Mouse (Mus musculus) erythroblast, adult 5-6 weeks (primary cell): ENCODE data around the gene Atp13a1. TPM values are rescaled to one million over a fixed set of nuclear protein-coding genes. Genes with fewer than 3 reads are reported as not detected.

Experiments
- ATAC-seq: replicated peaks from 2 replicates; pipeline ENCODE4 v1.8.0; 2016; ENCODE audit warnings: moderate number of reproducible peaks, mild to moderate bottlenecking, moderate TSS enrichment, inconsistent platforms; ENCODE audit not compliant: poor library complexity, low FRiP score, severe bottlenecking
- total RNA-seq, 2 experiments: library from RNA; stranded (forward) in 1 of 2; stranded (reverse) in 1 of 2; fragments of 150-400 nt in 1 of 2; fragments of 200-764, 138-1000 nt in 1 of 2; gene quantifications; 2 replicates each; pipeline versions ENCODE4 v1.2.3 to v1.2.4; 2015 to 2017; ENCODE audit warnings: low replicate concordance in 2 of 2

Atp13a1 gene
- total RNA-seq (2015; ENCODE audit: low replicate concordance) (9.2 and 9.4 TPM in 2 replicates), total RNA-seq (2017; ENCODE audit: low replicate concordance) (3.7 and 3.9 TPM in 2 replicates)

GRCm38 (mm10) chr8:69790773-69791367, at the start of gene Atp13a1, which contains the start of gene Zfp866:
Gene Atp13a1, plus strand, starts transcription at chr8:69791163.
Gene Zfp866, minus strand, starts transcription at chr8:69791178.
- peak; percentile 96 for ATAC-seq

DNA sequence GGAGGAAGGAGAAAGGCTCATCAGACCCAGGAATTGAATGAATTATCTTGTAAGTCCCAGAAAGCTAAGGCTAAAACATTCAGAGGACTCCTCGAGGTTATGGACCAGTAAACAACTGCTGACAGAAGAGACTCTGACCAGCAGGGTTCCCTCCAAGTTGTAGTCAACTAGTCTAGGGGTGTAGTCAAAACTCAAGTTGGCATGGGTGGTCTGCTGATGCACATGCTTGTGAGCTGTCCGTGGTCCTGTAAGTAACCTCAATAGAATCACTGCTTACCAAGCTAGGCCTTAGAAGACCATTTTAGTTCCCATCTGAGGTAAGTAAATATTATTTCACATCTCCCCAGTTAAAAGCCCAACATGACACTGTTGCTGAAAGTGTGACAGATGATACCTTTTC, 49.7 kb upstream of the Atp13a1 start:
- no peak for ATAC-seq

GRCm38 (mm10) chr8:69749544-69750454, 41.2 kb upstream of the Atp13a1 start, which contains the start of gene Zfp963:
Gene Zfp963, minus strand, starts transcription at chr8:69749970.
- ATAC-seq: peak; percentile 94

DNA sequence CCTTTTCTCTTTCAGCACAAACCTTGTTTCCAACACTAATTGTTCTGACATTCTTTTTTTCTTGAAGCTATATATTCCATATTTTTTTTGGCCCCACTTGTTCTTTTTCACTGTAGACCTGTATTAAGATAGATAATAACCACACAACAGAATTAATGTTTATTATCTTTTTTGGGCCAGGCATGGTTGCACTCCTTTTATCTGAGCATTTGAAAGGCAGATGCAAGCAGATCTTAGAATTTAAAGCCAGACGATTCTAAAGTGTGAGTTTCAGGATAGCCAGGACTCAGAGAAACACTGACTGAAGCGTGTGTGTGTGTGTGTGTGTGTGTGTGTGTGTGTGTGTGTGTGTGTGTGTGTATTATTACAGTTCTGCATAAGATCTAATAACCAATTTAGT, 38.5 kb upstream of the Atp13a1 start:
- no peak for ATAC-seq

- no peak for ATAC-seq
Observed at GRCm38 (mm10) chr8:69758316-69758715, 32.6 kb upstream of the Atp13a1 start.

GRCm38 (mm10) chr8:69761814-69762445, 29.0 kb upstream of the Atp13a1 start:
- no peak for ATAC-seq

GRCm38 (mm10) chr8:69771221-69771620, 19.7 kb upstream of the Atp13a1 start:
- ATAC-seq: no peak

DNA sequence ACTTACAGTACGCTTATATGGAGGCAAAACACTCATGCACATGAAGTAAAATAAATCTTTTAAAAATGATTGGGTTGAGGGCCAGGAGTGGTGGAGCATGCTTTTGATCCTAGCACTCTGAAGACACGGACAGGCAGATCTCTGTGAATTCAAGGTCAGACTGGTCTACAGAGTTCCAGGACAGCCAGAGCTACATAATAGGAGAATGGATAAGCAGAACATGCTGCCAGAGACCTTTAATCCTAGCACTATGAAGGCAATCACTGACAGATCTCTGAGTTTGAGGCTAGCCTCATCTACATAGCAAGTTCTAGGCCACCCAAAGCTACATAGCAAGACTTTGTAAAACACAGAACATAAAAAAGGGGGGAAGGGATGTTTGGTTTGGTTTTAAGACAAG, 18.9 kb upstream of the Atp13a1 start:
- ATAC-seq: no peak

GRCm38 (mm10) chr8:69774503-69775148, 16.3 kb upstream of the Atp13a1 start, which contains the start of gene Gm20422:
Gene Gm20422, minus strand, starts transcription at chr8:69774886.
- peak; percentile 99 for ATAC-seq

DNA sequence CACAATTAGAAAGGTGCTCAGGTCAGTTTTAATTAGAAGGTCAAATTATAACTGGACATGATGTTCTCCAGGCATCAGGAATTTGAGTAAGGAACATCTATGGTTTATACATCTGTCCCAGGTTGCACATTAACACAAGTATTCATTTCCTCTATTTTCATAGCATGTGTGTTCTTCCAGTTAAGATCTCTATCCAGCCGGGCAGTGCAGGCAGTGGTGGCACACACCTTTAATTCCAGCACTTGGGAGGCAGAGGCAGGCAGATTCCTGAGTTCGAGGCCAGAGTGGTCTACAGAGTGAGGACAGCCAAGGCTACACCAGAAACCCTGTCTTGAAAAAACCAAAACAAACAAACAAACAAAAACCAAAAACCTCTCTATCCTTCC, 15.8 kb upstream of the Atp13a1 start:
- ATAC-seq: peak; percentile 17; the same call in 1 of the 2 replicates

GRCm38 (mm10) chr8:69777111-69777510, 13.9 kb upstream of the Atp13a1 start:
- no peak for ATAC-seq

DNA sequence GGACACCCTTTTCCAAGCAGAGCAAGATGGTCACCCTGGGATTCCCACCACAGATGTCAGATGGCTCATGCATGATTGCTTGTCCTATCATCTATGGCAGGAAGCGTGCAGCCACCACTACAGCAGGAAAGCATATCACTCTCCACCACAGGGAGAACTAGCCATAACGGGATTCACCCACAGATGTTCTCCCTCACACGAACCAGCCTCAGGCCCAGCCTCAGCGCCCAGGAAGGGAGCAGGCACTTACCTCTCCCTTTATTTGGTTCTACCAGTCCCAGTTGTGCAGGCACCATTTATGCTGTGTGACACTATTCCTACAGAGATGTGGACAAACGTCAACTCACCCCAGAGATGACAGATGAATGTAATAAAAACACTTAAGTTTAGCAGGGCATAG, 1.9 kb upstream of the Atp13a1 start:
- no peak for ATAC-seq

DNA sequence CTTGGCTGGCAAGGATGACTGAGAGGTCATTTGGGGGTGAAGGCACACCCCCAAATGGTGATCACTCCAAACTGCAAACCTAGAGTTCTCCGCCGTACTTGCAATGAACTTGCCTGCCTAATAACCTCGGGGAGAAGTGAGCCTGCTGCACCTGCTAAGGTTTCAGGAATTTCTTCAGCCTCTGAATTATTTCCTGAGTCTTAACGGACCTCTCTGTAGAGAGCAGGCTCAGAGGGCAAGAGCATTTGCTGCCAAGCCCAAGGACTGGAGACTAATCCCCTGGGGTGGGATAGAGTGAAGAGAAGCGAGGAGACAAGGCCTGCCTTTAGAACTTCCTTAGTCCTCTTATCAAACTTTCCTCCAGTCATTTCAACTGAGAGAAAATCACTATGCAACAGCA, 1.2 kb upstream of the Atp13a1 start:
- no peak for ATAC-seq

DNA sequence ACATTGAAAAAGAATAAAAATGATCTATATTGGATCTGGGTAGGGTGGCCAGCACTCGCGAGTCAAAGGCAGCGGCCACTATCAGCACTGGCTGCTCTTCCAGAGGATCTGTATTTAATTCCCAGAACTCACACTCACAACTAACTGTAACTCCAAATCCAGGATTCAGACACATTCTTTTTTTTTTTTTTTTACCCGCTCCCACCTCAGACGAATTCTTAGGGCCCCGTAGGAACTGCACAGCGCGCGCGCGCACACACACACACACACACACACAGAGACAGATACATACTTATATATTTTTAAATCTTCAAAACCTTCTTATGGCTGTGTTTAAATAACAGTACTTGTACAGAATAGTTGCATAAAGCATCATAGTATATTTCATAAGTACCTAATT, 599 bp upstream of the Atp13a1 start:
- peak; percentile 22; the same call in 1 of the 2 replicates for ATAC-seq

GRCm38 (mm10) chr8:69791415-69792068, 579 bp downstream of the Atp13a1 start:
- 0 out of 2 replicates have a peak, but pooled peaks have one; percentile 7 for ATAC-seq

DNA sequence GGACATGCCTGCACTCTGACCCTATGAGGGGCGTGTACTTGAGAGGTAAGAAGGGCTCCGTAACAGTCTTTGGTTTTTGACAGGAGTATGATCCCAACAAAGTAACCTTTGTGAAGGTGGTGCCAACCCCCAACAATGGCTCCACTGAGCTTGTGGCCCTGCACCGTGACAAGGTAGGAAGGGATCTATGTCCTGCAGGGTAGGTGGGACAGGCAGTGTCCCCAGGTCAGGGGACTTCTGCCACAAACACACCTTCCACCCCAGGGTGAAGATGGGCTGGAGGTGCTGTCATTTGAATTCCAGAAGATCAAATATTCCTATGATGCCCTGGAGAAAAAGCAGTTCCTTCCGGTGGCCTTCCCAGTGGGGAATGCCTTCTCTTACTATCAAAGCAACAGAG, 2.7 kb downstream of the Atp13a1 start:
- ATAC-seq: no peak

GRCm38 (mm10) chr8:69794096-69794495, 3.1 kb downstream of the Atp13a1 start:
- no peak for ATAC-seq

GRCm38 (mm10) chr8:69794901-69795300, 3.9 kb downstream of the Atp13a1 start:
- no peak for ATAC-seq

DNA sequence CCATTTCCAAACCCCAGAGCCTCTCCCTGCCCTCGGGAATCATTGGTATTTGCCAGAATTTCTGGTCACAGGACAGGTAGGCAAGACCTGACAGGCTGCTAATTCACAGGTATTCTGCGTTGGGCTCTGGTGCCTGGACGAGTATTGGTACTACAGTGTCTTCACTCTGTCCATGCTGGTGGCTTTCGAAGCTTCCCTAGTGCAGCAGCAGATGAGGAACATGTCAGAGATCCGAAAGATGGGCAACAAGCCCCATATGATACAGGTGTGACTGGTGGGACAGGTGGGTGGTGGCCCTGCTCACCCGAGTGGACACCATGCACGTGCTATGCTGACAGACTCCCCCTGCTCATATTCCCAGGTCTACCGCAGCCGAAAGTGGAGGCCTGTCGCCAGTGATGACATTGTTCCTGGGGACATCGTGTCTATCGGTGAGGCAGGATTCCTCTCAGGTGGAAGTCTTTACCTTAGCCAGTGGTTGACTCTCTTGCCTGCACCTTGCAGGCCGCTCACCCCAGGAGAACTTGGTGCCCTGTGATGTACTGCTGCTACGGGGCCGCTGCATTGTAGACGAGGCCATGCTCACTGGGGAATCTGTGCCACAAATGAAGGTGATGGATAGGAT, 5.9 kb downstream of the Atp13a1 start:
- ATAC-seq: no peak
